Mouse (Mus musculus) embryo, embryonic 10 days (tissue): Measurements from ENCODE around the gene Cst8.
"Not testable (repeated sequence)": the region's sequence is repeated elsewhere in the genome, so short reads cannot be mapped to it uniquely, and the experiment has no call there.

ENCODE experiments used
- DNase-seq: peaks from one replicate; pipeline ENCODE4 v3.0.0-alpha.2; 2015; ENCODE audit warnings: low spot score

Gene Cst8

GRCm38 (mm10) chr2:148798485-148798884 lies at the start of gene Cst8:
Gene Cst8, plus strand, starts transcription at chr2:148798785.
- DNase-seq: no peak

DNA sequence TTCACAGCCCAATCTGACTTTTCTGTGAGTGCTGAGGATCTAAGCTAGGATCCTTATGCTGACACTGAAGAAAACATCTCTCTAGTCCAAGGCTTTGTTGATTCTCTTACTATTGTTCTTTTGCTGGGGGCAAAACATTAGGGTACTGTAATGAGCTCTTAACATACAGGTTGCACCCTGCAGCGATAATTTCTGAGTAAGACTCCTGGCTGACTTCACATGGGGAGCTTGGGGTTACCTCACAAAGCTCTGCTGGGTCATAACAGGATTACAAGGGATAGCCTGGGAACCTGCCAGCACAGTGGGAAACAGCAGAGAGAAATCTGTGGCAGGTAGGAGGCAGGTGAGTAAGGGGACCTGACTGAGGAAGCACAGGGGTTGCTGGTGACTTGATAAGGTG lies 48.5 kb upstream of the Cst8 start, which contains the start of gene Cstl1:
Gene Cstl1 (plus strand): TSS at position 301 of the 400 bp plus-strand sequence.
- DNase-seq: no peak

- peak; percentile 96 for DNase-seq
Observed at GRCm38 (mm10) chr2:148751893-148752813, 46.4 kb upstream of the Cst8 start.

- no peak for DNase-seq
Observed at GRCm38 (mm10) chr2:148754310-148754846, 44.2 kb upstream of the Cst8 start.

DNA sequence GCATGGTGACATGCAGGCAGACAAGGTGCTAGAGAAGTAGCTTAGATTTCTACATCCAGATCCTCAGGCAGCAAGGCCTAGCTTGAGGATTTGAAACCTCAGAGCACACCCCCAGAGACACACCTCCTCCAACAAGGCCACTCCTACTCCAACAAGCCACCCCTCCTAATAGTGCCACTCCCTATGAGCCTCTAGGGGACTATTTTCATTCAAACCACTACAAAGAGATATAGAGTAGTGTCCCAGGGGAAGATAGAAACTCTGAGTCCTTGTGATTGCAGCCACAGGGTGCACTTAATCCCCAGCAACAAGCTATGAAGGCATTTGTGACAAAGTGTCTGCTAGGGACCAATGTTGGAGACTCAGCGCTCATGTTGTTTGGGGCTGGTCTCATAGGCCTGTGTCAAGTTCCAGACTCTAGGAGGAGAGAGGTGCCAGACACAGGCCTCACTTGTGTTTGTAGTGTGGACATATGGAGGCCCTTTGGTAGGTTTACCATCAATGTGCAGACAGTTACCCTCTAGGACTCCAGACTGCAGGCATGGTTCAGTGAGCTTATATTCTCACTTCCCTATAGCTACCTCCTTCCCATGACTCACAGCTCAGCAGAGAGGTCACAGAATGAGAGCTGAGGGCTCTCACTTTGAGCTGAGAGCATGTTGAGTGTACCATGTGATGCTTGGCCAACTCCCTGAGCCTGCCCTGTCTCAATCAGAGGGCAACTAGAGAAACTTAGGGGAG lies 34.8 kb upstream of the Cst8 start:
- no peak for DNase-seq

DNA sequence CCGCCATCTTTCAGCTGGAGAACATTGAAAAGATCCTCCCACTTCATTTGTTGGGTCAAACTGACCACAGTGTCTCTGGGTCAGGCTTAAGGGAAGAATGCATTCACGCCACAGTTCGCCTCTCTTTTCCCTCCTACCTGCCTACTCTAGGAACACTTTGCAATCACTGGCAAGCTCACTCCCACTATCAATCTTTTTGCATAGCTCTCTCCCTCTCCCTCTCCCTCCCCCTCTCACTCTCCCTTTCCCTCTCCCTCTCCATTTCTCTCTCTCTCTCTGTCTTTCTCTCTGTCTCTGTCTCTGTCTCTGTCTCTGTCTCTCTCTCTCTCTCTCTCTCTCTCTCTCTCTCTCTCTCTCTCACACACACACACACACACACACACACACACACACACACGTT lies 27.2 kb upstream of the Cst8 start, which contains the start of gene Cst11:
Gene Cst11 (minus strand): TSS at position 101 of the 400 bp plus-strand sequence.
- DNase-seq: not testable (repeated sequence)

DNA sequence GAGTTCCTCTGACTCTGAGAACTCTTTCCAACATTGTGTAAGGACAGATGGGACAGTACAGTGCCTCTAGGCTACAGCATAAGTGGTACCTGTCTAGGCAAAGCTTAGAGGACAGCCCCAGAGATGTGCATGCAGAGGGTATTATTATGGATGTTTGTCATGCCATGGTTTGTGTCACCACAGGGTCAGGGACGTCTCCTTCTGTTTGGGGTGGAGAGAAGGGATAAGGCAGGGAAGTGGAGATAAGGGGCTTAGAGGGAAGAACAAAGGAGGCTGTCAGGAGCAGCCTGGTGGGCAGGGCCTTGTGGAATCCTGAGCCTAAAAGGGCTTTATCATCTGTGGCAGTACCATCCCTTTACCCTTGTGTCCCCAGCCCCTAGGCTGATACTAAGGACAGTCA lies 16.9 kb upstream of the Cst8 start, which contains the start of gene 8030411F24Rik:
Gene 8030411F24Rik (plus strand): TSS at position 301 of the 400 bp plus-strand sequence.
- no peak for DNase-seq

GRCm38 (mm10) chr2:148789142-148789541 lies 9.4 kb upstream of the Cst8 start, which contains the start of gene Cst12:
Gene Cst12, plus strand, starts transcription at chr2:148789361.
- DNase-seq: no peak

- DNase-seq: no peak
Observed at GRCm38 (mm10) chr2:148801491-148801921, 2.9 kb downstream of the Cst8 start.

- no peak for DNase-seq
Observed at GRCm38 (mm10) chr2:148806696-148807095, 8.1 kb downstream of the Cst8 start.

DNA sequence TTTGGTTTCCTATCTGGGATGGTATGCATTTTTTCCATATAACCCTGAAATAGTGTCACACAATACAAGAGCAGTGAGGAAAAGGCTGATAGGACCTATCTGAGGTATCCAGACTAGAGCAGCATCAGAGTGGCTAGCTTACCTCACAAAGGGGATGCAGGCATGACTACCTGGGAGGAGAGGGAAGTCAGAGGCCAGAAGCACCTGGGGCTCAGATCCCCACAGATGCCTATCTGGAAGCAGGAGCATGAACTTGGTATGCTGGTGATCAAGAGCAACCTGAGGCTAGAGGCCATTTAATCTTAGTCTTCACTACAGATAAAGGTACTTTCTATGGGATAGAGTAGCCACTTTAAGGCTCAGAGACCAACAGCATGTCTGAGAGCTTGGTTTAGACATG lies 21.3 kb downstream of the Cst8 start, which contains the start of gene Cst13:
Gene Cst13 (plus strand): TSS at position 173 of the 400 bp plus-strand sequence.
- no peak for DNase-seq

DNA sequence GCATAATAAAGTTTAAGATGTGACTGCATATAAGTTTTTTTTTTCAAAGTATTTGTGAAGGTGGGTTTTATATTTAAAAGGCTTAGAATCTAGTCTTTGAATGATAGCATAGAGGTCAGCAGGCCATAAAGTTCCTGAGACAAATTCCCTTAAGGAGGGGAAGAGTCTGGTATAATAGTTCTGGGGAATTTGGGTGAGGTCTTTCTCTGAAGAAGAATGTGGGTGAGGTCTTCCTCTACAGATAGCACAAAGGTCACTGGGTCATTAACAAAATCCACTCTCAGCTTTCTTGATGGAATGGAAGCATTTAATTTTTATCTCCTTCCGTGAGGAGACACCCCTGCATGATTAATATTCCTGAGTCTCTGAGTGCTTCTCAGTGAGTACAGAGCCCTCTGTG lies 27.4 kb downstream of the Cst8 start:
- no peak for DNase-seq

DNA sequence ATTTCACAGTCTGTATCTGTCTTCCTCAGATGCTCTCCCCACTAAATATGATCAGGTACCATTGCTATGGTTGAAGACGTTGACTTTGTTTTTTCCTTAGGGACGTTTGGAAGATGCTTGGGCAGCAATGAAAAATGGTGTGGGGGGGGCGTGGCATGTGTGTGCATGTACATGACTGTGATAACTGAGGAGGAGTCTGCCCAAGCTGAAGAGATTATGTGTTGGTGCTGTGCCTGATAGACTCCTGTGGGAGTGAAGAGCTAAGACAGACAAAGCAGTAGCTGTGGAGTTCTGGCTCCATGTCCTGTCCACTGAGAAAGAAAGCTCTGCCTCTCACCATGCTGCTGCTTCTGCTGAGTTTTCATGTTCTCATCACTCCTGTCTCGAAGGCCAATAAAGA lies 36.3 kb downstream of the Cst8 start, which contains the start of gene Cst9:
Gene Cst9 (plus strand): TSS at position 236 of the 400 bp plus-strand sequence.
- DNase-seq: no peak

DNA sequence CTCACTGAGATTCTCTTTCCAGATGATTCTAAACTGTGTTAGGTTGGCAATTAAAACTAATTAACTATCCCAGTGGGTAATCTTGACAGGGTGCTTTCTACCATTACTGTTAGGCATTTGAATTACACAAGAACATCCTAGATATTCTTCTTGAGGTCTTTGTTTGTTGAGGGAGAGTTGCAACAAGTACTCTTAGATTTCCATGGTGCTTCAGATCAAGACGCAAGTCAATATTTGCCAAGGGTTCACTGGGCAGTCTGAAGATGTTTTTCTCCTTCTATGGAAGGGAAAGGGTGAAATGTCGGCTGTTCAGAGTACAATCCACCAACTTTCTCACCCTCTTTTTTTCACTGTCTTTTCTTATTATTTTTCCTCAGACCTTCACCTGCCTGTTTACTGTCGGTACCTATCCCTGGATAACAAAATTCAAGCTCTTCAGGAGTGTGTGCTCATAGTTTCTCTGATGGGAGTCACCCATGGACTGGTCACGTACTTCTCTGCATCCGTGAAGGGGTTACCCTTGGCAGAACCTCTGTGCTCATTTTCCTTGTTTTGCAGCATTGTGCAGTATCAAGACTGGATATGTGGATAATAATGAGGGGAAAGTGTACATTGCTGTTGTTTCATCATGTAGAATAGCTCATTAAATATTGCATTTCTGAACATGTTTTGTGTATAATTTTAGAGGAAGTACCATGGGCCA lies 39.6 kb downstream of the Cst8 start:
- DNase-seq: no peak

DNA sequence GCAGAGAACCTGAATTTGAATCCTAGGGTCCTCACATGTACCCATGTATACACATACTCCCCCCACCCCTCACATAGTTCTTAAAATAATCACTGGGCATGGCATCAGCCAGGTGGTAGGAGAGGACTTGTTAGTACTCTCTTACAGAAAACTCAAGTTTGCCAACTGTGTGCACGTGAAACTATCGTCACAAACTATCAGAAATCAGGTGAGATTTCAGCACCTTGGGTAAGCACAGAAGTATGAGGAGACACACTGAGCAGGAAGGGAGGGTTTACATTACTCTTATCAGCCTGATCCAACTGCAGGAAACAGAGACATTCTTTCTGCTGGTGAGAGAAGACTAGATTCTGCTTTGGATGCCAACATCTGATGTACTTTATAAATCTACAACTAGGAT lies 40.6 kb downstream of the Cst8 start:
- DNase-seq: no peak

GRCm38 (mm10) chr2:148851116-148851906 lies 52.7 kb downstream of the Cst8 start:
- peak; percentile 82 for DNase-seq
